Mouse (Mus musculus) forebrain, embryonic 13.5 days (tissue): Measurements from ENCODE around the gene Gm49322. TPM values are rescaled to one million over a fixed set of nuclear protein-coding genes. Genes with fewer than 3 reads are reported as not detected.

ENCODE experiments used
- ATAC-seq: fragments of 200-750 bp; cut with Nextera tagmentation; 2 replicates; pipeline ENCODE4 v1.8.0; 2017
- H3K27ac ChIP-seq: fragments of 300-500 bp; sonication (generic); 2 replicates; pipeline ENCODE4 v1.5.1; 2015; ENCODE audit warnings: inconsistent platforms, mild to moderate bottlenecking, moderate library complexity
- H3K27me3 ChIP-seq: fragments of 300-500 bp; sonication (generic); 2 replicates; pipeline ENCODE4 v1.6.1; 2015; ENCODE audit warnings: mild to moderate bottlenecking, inconsistent platforms
- H3K36me3 ChIP-seq: fragments of 300-500 bp; sonication (generic); 2 replicates; pipeline ENCODE4 v1.6.1; 2015; ENCODE audit warnings: mild to moderate bottlenecking, inconsistent platforms; ENCODE audit not compliant: poor library complexity, severe bottlenecking
- H3K4me1 ChIP-seq: fragments of 300-500 bp; sonication (generic); 2 replicates; pipeline ENCODE4 v1.6.1; 2015; ENCODE audit warnings: inconsistent platforms
- H3K4me2 ChIP-seq: fragments of 300-500 bp; sonication (generic); 2 replicates; pipeline ENCODE4 v1.6.1; 2015; ENCODE audit warnings: inconsistent platforms, mild to moderate bottlenecking, moderate library complexity
- H3K4me3 ChIP-seq: fragments of 300-500 bp; sonication (generic); 2 replicates; pipeline ENCODE4 v1.5.1; 2015; ENCODE audit warnings: mild to moderate bottlenecking, inconsistent platforms
- H3K9ac ChIP-seq: fragments of 300-500 bp; sonication (generic); 2 replicates; pipeline ENCODE4 v1.6.1; 2015; ENCODE audit warnings: mild to moderate bottlenecking, inconsistent platforms
- H3K9me3 ChIP-seq: fragments of 300-500 bp; sonication (generic); replicated peaks from 2 replicates; pipeline ENCODE4 v1.6.1; 2016; ENCODE audit warnings: inconsistent platforms
- WGBS: fragments of 180-500 bp; shearing (Covaris S2); methylation state at CpG from one replicate; pipeline ENCODE4 v1.1.7; 2015; 5-methylcytosine and 5-hydroxymethylcytosine counted together
- polyA plus RNA-seq: library from polyadenylated mRNA; unstranded; fragments of >200 nt; fragmentation: Nextera tagmentation; extraction: Ambion mirVana; gene quantifications from 2 replicates; pipeline ENCODE4 v1.2.1, GENCODE M21; 2015

Gene Gm49322
- polyA plus RNA-seq, 1 experiment from 2014 or later = 4.4 TPM

GRCm38 (mm10) chr10:80620365-80620764 lies 14.5 kb downstream of the Gm49322 start:
- WGBS = 88% methylated on average over 9 of the region's 9 CpGs
- Histone ChIP-seq H3K36me3 (peaks cover 8% of the 10 kb centered on the region), H3K4me3 (no peak overlapping the region), H3K4me2 (no peak overlapping the region), H3K27ac (no peak overlapping the region), H3K4me1 (peaks cover 32% of the 10 kb centered on the region), H3K9ac (no peak overlapping the region), H3K9me3 (no peaks in the 10 kb centered on the region), H3K27me3 (no peaks in the 10 kb centered on the region)
- ATAC-seq = no peak

GRCm38 (mm10) chr10:80620796-80621689 lies 15.2 kb downstream of the Gm49322 start:
- WGBS = 56% methylated on average over 16 of the region's 16 CpGs

GRCm38 (mm10) chr10:80621690-80621939 lies 15.8 kb downstream of the Gm49322 start:
- 4% methylated on average over 9 of the region's 9 CpGs for WGBS
- peak; percentile 2; the same call in 1 of the 2 replicates for ATAC-seq
- Histone ChIP-seq H3K36me3 (no peaks in the 10 kb centered on the region), H3K4me3 (peak overlapping the region; percentile 88), H3K27me3 (no peaks in the 10 kb centered on the region), H3K9ac (peak overlapping the region; percentile 67), H3K9me3 (no peaks in the 10 kb centered on the region), H3K4me1 (peaks cover 36% of the 10 kb centered on the region), H3K27ac (peak overlapping the region; percentile 95), H3K4me2 (peak overlapping the region; percentile 99)

More at GRCm38 (mm10) chr10:80620796-80621689, 15.2 kb downstream of the Gm49322 start:
- H3K9me3 ChIP-seq = no peaks in the 10 kb centered on the region
- H3K4me1 ChIP-seq = peaks cover 36% of the 10 kb centered on the region
- peak overlapping the region; percentile 99 for H3K4me2 ChIP-seq
- H3K9ac ChIP-seq = peak overlapping the region; percentile 67
- peak overlapping the region; percentile 88 for H3K4me3 ChIP-seq
- ATAC-seq = no peak
- peaks cover 2% of the 10 kb centered on the region; the same call in 1 of the 2 replicates for H3K36me3 ChIP-seq
- H3K27me3 ChIP-seq = no peaks in the 10 kb centered on the region
- H3K27ac ChIP-seq = peak overlapping the region; percentile 95

GRCm38 (mm10) chr10:80621940-80622660 lies 16.3 kb downstream of the Gm49322 start:
- no peaks in the 10 kb centered on the region for H3K36me3 ChIP-seq
- H3K4me3 ChIP-seq = peak overlapping the region; percentile 88
- ATAC-seq = peak; percentile 96
- H3K9ac ChIP-seq = peak overlapping the region; percentile 93
- under 1% methylated on average over 64 of the region's 64 CpGs for WGBS
- no peaks in the 10 kb centered on the region for H3K9me3 ChIP-seq
- H3K27me3 ChIP-seq = no peaks in the 10 kb centered on the region
- H3K4me2 ChIP-seq = peak overlapping the region; percentile 99
- peaks cover 36% of the 10 kb centered on the region for H3K4me1 ChIP-seq
- peak overlapping the region; percentile 95 for H3K27ac ChIP-seq

GRCm38 (mm10) chr10:80622661-80623456 lies 17.0 kb downstream of the Gm49322 start, which contains the start of gene Csnk1g2:
TSS of gene Csnk1g2 (plus strand) at chr10:80622838.
- Histone ChIP-seq H3K9me3 (no peaks in the 10 kb centered on the region), H3K4me3 (peak within 1 kb of the TSS; percentile 88), H3K4me1 (peaks cover 42% of the 10 kb centered on the region), H3K36me3 (no peaks in the 10 kb centered on the region), H3K27me3 (no peaks in the 10 kb centered on the region), H3K27ac (peak within 1 kb of the TSS; percentile 95), H3K4me2 (peak within 1 kb of the TSS; percentile 99), H3K9ac (peak within 1 kb of the TSS; percentile 93)
- under 1% methylated on average over 73 of the region's 85 CpGs for WGBS
- peak; percentile 2 for ATAC-seq

- H3K9ac ChIP-seq = peak overlapping the region; percentile 93
- peaks cover 42% of the 10 kb centered on the region for H3K4me1 ChIP-seq
Observed at GRCm38 (mm10) chr10:80623457-80624191, 17.8 kb downstream of the Gm49322 start.

GRCm38 (mm10) chr10:80625764-80626163 lies 19.9 kb downstream of the Gm49322 start:
- Histone ChIP-seq H3K9me3 (no peaks in the 10 kb centered on the region), H3K36me3 (peaks cover 13% of the 10 kb centered on the region; the same call in 1 of the 2 replicates), H3K4me2 (no peak overlapping the region), H3K27ac (no peak overlapping the region), H3K4me3 (no peak overlapping the region), H3K9ac (0 out of 2 replicates have a peak overlapping the region, but pooled peaks have one; percentile 93), H3K27me3 (no peaks in the 10 kb centered on the region), H3K4me1 (peaks cover 42% of the 10 kb centered on the region)
- 94% methylated on average over 4 of the region's 4 CpGs for WGBS
- no peak for ATAC-seq

More at GRCm38 (mm10) chr10:80623457-80624191, 17.8 kb downstream of the Gm49322 start:
- ATAC-seq = no peak
- peak overlapping the region; percentile 99 for H3K4me2 ChIP-seq
- 19% methylated on average over 15 of the region's 15 CpGs for WGBS
- no peaks in the 10 kb centered on the region for H3K27me3 ChIP-seq
- peak overlapping the region; percentile 78 for H3K27ac ChIP-seq
- no peaks in the 10 kb centered on the region for H3K36me3 ChIP-seq
- H3K9me3 ChIP-seq = no peaks in the 10 kb centered on the region
- H3K4me3 ChIP-seq = peak overlapping the region; percentile 88

GRCm38 (mm10) chr10:80627685-80628084 lies 21.9 kb downstream of the Gm49322 start:
- H3K9me3 ChIP-seq = no peaks in the 10 kb centered on the region
- peaks cover 13% of the 10 kb centered on the region; the same call in 1 of the 2 replicates for H3K36me3 ChIP-seq
- no peaks in the 10 kb centered on the region for H3K27me3 ChIP-seq
- no peak overlapping the region for H3K4me2 ChIP-seq
- no peak overlapping the region for H3K27ac ChIP-seq
- H3K4me3 ChIP-seq = no peak overlapping the region
- H3K9ac ChIP-seq = no peak overlapping the region
- 69% methylated on average over 2 of the region's 2 CpGs for WGBS
- H3K4me1 ChIP-seq = peaks cover 34% of the 10 kb centered on the region
- ATAC-seq = no peak

- H3K4me2 ChIP-seq = no peak overlapping the region
- no peak overlapping the region for H3K27ac ChIP-seq
- H3K36me3 ChIP-seq = peaks cover 15% of the 10 kb centered on the region
- no peak for ATAC-seq
- H3K9ac ChIP-seq = no peak overlapping the region
- no peak overlapping the region for H3K4me3 ChIP-seq
- WGBS = 89% methylated on average over 9 of the region's 9 CpGs
- peaks cover 25% of the 10 kb centered on the region for H3K4me1 ChIP-seq
- no peaks in the 10 kb centered on the region for H3K9me3 ChIP-seq
- no peaks in the 10 kb centered on the region for H3K27me3 ChIP-seq
Observed at GRCm38 (mm10) chr10:80628925-80629324, 23.1 kb downstream of the Gm49322 start.

GRCm38 (mm10) chr10:80635345-80635744 lies 29.5 kb downstream of the Gm49322 start:
- Histone ChIP-seq H3K4me1 (no peaks in the 10 kb centered on the region), H3K4me2 (no peak overlapping the region), H3K27ac (no peak overlapping the region), H3K36me3 (peaks cover 68% of the 10 kb centered on the region), H3K9ac (no peak overlapping the region), H3K9me3 (no peaks in the 10 kb centered on the region), H3K4me3 (no peak overlapping the region), H3K27me3 (no peaks in the 10 kb centered on the region)
- ATAC-seq = no peak
- WGBS = 93% methylated on average over 6 of the region's 6 CpGs

- no peak overlapping the region for H3K4me2 ChIP-seq
- WGBS = 94% methylated on average over 10 of the region's 10 CpGs
- no peak overlapping the region for H3K27ac ChIP-seq
- H3K36me3 ChIP-seq = peaks cover 68% of the 10 kb centered on the region
- H3K27me3 ChIP-seq = no peaks in the 10 kb centered on the region
- no peak for ATAC-seq
- H3K9me3 ChIP-seq = no peaks in the 10 kb centered on the region
- no peak overlapping the region for H3K4me3 ChIP-seq
- H3K4me1 ChIP-seq = no peaks in the 10 kb centered on the region
- no peak overlapping the region for H3K9ac ChIP-seq
Observed at GRCm38 (mm10) chr10:80646936-80647335, 41.1 kb downstream of the Gm49322 start.
